Mouse (Mus musculus) right cerebral cortex, postnatal 10 days (tissue): ENCODE results near the gene Polm.
A peak's percentile ranks its signal among the peaks of the same experiment; 100 is the strongest.
"Not testable (repeated sequence)": the region's sequence is repeated elsewhere in the genome, so short reads cannot be mapped to it uniquely, and the experiment has no call there.

ENCODE experiments used
- DNase-seq, 2 experiments: peaks; one replicate each; pipeline ENCODE4 v3.0.0; 2021; ENCODE audit warnings: low spot score in 2 of 2

Gene Polm

GRCm38 (mm10) chr11:5855902-5856301 lies 18.1 kb upstream of the Polm start:
- DNase-seq: peak; percentile 66 to 67

DNA sequence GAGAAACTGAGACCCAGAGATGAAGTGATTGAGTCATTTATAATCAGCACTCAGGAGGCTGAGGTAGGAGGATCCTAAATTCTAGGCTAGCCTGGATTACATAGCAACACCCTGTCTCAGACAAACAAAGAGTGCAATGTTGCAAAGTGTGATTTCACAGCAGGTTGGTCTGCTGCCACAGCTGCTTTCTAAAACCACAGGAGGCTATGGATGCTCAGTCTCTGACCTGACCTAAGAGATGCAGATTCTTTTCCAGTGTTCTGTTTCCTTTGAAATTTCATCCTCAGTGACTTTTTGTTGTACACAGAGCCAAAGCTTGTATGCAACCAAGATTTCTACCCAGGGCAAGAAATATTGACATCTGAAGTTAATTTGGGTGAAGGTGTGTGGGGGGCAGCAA lies 17.7 kb upstream of the Polm start:
- no peak for DNase-seq

DNA sequence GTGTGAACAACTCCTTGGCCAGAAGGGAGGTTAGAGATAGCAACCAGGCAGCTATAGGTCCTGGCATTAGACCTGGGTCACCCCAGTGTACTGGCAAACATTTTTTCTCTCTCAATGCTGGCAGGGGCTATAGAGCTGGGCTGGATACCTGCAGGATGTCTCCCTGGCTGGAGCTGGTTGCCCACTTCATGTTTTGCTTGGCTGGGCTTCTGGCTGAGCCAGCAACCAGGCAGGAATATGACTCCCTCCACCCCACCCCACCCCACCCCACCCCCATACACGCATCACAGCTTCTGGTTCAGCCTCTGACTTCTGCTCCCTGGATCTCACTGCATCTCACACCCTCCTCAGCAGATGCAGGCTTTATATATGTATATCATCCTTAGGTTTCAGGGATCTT lies 14.5 kb upstream of the Polm start:
- DNase-seq: no peak

DNA sequence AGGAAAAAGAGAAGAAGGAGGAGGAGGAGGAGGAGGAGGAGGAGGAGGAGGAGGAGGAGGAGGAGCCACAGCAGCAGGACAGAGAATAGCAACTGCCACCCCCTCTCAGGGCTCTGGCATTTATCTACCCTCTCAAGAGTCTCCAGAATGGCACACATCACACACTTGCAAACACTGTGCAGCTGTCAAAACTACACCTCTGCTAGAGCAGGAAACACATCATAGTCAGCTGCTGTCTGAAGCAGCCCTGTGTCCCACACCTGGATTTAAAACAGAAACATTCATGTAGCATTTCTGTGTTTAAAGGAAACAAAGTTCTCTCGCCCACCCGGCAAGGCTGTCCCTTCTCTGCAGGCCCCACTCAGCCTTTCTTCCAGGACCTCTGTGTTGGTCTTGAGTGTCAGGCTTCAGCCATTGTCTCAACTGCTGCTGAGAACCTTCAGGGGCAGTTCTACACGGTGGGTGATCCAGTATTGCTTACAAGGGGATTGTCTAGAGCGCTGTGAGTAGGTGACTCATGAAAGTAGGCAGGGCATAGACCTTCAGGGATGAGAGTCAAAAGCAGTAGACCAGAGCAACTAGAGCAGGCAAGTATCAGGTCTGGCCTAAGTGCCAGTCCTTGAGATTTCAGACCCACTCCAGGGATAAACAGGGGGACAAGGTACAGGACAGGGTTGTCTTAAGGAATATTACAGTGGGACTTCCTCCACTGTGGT lies 13.4 kb upstream of the Polm start:
- DNase-seq: no peak

DNA sequence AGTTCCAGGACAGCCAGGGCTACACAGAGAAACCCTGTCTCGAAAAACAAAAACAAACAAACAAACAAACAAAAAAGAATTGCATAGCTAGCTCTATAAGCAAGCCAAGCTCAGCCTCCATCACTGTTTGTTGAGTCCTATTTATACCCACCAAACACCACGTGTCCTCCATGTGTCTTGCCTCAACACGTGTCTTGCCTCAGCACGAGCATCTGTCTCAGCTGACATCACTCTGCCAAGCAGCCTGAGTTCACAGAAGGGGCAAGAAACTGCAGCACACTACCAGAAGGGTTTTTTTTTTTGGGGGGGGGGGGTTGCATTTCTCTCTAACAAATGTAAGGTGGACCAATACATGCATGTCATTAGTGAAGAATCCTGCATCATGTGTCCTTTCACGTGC lies 12.6 kb upstream of the Polm start:
- no peak for DNase-seq

DNA sequence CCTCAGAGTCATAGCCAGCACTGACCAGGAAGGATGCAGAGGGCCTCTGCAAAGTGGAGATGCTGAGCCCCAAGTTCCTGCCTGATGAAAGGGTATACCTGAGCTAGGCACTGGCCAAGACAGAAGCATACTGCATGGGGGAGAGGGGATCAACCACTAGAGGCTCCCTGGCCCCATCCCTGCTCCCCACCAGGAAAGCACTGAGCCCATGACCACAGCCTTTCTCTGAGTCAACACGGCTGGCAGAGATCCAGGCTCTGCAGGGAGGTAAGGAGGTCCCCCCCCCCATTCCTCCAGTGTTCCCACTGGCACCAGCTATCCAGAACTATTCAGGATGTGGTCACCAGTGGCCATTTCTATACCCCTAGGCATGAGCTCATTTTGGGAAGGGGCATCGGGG lies 11.5 kb upstream of the Polm start:
- DNase-seq: no peak

DNA sequence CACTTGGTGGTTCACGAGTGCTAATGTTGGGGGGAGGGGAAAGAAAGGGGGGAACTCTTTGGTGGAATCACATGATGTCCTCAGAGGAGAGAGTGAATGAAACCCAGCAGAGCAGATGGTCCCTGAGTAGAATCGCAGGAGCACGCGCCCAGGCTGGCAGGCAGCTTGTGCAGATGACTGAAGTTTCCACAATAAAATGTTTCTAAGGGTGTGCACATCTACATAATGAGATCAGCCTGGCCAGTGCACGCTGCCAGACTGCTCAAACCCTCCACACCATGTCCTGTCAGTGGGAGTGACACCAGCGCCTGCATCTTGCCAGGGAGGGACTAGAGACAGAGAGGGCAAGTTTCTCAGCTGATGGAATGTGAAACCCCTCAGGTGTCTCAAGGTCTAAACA lies 10.9 kb upstream of the Polm start:
- peak; percentile 76 to 87 for DNase-seq

DNA sequence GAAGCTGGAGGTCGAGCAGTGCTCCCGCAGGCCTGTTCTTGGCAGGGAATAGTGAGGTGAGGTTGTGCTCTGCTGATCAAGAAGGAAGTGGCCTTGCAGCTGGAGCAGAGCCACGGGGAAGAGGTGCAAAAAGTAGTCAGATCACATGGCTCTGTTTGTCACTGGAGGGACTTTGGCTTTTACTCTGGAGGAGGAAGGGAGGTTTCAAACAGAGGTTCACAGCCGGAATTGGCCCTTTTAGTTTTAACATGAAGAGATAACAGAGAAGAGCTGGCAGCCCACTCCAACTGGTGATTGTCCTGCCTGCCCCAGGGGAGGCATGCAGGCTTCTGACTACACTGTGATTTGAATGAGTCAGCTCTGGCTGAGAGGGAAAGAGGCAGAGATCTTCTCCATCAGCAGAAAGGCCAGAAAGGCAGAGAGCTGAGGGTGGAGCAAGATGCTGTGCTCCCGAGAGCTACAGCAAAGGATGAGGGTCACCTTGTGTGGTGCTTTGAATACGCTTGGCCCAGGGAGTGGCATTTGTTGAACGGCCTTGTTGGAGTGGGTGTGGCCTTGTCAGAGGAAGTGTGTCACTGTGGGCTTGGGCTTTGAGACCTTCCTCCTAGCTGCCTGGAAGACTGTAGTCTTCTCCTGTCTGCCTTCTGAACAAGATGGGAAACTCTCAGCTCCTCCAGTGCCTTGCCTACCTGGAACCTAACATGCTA lies 9.0 kb upstream of the Polm start:
- DNase-seq: no peak

- DNase-seq: no peak
These were observed 5.3 kb upstream of the Polm start for GRCm38 (mm10) chr11:5843131-5843530.

- DNase-seq: no peak
These were observed 3.9 kb upstream of the Polm start for GRCm38 (mm10) chr11:5841751-5842150.

DNA sequence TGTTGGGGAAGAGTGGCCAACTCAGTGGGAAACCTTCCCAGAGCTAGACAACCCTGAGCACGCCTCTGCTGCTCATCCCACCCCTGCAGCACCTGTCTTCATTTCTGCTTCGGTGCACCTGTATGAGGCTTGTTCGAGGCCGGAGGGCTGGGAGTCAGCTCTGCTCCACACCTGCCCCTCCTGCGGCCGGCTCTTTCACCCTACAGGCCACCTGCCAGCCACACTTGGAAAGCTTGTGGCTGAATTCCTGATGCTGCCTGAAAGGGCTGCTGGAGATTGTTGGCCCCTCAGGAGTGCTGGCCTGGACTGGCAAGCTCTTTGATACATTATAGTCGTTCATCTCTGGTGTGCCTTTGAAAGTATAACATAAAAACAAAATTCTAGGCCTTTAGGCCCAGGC lies 2.5 kb upstream of the Polm start:
- DNase-seq: no peak

DNA sequence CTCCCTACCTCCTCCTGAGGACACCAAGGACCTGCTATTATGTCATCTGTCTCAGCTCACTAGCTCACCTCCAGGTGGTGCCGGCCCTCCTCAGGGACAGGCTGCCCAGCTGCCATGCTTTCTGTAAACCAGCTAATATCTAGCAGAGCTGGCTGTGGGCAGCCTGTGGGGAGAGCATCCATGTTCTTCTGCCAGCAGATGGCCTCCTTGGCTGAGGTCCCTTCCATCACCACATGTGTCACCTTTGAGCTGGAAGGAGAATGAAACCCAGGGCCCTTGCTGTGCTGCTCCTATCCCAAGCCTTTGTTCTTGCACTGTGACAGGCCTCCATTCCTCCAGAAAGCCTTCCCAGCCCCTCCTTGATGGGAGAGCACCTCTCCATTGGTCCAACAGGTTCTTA lies 1.7 kb downstream of the Polm start:
- no peak for DNase-seq

GRCm38 (mm10) chr11:5835057-5835456 lies 2.8 kb downstream of the Polm start:
- no peak for DNase-seq

DNA sequence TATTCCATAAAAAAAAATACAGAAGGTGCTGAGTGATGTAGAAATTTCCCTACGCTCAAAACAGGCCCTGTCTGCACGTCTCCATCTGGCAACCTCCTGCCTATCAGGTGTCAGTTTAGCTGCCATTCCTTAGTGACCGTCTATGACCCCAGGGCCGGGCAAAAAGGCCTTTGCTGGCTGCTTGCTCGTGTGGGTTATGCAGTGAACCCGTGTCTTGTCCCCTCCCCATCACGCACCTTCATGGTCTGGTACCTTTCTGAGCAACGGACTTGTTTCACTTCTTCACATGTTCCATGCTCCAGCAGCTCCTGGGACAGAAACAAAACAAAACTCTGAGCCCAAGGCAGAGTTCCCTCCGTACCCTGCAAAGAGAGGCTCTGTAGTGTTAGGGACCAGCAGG lies 3.3 kb downstream of the Polm start:
- peak in 1 of 2 experiments; percentile 16 for DNase-seq

DNA sequence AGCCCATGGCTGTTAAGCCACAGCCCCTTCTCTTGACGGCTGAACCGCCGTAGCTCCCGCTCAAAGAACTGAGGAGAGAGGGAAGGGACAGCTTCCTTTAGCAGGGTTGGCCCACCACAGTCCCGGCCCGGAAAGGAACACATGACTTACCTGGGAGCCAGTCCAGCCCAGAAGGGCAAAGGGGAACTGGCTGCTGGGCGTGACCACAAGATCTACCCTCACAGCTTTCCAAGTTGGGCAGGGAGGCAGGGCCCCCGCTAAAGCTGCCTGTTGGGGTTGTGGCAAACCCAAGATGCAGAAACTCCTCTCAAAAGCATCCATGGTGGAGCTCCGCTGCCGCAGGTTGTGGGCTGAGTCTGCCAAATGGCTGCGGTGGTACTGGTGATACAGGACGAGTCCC lies 8.5 kb downstream of the Polm start:
- no peak for DNase-seq

DNA sequence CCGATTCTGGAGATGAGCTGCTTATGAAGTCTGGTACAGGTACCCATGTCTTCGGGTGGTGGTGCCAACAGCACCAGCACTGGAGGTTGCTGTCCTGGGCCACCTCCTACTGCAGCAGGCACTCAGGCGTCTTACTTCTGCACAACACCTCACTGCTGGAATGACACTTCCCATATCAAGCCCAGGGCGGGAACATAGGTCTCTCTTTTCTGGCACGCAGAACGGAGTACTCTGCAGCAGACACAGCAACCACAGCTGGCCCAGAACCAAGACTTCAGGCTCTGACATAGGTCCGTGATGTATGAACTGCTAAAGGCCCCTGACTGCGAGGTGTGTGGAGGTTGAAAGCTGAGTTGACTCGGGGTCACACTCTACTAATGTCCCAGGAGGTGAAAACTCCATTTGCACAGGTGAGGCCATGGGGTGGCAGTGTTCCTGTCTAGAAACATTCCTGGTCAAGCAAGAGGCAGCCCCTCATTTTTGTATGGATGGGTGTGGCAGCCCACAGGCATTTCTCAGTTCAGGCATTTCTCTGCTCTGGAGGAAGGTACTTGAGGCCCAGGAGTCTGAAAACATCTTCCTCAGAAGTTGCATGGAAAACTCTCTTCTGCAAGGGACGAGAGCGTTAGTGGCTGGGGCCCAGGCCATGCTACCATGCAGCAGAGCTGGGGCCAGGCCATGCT lies 9.2 kb downstream of the Polm start:
- no peak for DNase-seq

GRCm38 (mm10) chr11:5827931-5828330 lies 9.9 kb downstream of the Polm start:
- DNase-seq: no peak

DNA sequence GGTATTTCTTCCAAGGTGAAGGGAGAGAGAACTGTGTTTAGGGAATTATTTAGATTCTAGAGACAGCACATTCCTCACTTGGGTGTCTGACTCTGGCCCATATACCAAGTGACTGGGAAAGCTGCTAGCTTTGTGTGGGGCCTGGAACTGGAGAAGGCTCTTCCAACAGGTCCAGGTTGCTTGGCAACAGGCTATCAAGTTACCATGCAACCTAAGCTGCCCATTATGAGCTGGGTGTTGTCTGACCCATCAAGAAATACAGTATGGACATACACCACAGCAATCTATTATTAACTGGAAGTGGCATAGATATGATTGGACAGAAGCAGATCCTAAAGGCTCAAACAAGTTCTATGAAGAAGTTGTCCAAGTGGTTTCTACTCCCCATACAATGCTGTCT lies 12.4 kb downstream of the Polm start:
- no peak for DNase-seq

DNA sequence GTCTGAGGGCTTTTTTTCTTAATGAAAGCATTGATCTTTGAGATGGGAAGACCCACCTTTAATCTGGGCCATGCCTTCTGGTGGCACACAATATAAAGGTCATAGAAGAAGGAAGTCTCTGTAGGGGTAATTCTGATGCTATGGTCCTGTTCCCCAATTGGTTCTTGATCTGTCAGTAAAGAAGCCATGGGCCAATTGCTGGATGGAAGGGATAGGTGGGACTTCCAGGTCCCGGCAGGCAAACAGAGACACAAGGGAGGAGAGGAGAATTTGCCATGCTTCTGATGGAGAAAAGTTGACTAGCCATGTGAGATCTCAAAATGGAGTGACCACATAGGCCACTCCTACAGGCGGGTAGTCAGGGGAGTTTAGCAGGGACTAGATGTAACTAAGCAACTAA lies 18.6 kb downstream of the Polm start:
- DNase-seq: no peak

- DNase-seq: peak in 1 of 2 experiments; percentile 18
These were observed 24.4 kb downstream of the Polm start for GRCm38 (mm10) chr11:5813381-5813780.

- DNase-seq: not testable (repeated sequence)
These were observed 28.3 kb downstream of the Polm start for GRCm38 (mm10) chr11:5809487-5809886.

DNA sequence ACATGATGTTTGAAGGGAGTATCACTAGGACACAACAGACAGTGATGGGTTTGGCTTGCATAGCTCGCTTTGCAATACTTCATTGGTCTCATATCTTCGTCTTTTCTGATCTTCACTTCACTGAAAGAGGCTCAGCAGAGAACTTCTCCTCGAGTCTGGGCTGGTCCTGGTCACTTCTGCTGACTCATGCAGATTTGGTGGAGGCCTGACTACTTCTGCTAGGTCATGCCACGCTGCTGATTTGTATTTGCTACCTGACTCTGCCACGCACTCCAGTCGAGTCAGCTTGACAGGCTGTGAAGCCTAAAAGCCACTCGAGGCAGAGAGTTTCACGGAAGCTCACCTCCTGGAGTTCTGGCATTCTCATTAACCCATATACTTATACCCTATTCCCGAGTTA lies 29.9 kb downstream of the Polm start:
- DNase-seq: peak in 1 of 2 experiments; percentile 15

DNA sequence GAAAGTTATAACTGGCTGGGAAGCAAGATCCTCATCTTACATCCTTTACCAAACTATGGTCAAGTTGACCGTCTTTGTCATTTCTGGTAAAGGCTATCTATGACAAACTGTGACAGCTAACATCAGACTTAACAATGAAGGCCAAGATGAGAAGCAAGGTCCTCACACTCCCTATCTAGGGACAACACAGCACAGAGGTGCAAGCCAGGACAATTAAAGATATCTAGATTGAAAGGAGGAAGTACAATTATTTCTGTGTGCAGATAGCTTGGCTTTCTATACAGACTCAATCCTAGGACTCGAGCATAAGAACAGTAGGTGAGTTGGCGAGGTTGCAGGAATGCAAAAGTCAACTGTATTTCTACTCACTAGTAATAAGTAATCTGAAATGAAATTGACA lies 32.1 kb downstream of the Polm start:
- DNase-seq: no peak
